Mouse (Mus musculus): ENCODE results near the gene Taf1b.

Taf1b gene

DNA sequence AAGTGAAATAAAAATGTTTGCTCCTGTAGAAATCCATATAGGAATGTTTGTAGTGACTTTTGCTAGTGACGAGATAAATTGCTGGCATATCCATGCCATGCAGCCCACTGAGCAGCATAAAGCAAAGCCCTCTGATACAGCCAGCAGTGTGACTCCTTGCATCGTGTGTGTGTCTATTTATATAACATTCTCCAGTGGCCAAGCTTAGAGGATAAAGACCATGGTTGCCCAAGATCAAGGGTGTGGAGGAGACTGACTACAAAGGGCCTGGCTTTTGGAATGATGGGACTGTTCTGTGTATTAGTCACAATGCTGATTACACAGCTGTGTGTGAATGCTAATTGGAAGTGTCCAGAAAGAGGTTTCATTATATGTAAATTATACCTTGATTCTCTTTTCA lies 54.4 kb downstream of the Taf1b start:
- no peak for DNase-seq (ENCODE audit: low read depth, low spot score)

DNA sequence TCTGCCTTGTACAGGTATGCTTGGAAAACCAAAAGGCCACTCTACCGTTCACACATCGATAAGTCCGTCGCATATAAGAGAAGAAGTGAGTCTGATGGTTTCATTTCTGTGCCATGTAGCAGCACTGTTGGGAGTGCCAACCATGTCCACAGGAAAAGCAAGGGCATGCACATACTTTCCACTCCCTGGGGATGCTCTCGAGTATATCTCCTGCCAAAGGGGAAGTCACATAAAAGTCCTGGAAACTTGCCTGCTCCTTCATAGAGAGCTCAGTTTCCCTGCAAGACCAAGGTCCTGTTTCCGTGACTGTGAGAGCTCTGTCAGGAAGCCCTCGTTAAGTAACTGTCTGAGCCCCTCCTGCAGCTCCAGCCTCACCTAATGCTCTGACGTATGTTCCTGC lies 57.8 kb downstream of the Taf1b start:
- no peak for DNase-seq (ENCODE audit: low read depth, low spot score)

DNA sequence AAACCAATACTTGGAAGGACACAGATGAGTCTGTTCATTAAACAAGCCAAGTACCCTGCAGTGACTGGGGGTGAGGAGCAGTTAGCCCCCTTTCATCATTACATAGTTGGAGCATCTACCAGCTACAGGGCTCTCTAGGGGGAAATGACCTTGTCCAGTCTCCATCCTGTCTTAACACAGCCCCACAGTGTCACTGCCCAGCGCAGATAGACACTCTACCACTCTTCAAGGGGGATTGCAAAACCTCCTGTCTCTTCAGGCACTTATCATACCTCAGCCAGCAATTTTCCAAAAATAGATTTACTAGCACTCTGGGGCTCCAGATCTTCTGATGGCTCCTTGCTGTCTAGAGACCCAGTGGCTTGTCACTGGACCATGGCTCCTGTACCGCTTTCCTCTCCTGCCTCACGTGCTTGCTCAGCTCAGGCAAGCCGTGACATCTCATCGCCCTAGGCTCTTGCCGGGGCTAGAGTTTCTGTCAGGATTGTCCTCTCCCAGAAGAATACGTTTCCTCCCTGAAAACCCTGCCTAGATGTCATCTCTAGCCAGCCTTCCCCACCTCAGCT lies 65.3 kb downstream of the Taf1b start:
- no peak for DNase-seq (ENCODE audit: low read depth, low spot score)

DNA sequence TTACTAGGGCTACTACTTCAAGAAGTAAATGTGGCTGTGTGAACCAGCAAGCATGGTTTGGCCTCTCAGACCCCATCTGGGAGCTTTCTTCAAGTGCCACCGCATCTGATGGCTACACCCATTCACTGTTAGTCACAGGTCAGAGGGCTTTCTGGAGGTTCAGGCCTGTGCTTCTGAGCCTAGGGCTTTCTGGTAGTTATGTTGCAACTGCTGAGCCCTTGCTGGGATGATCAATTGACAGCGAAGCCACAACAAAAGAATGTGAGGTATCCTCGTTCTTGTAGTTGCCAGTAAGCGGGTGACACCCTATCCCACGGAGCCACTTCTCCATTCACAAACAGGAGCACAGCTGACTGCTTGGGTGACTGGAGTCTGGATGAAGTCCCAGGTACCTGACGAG lies 67.2 kb downstream of the Taf1b start:
- no peak for DNase-seq (ENCODE audit: low read depth, low spot score)

DNA sequence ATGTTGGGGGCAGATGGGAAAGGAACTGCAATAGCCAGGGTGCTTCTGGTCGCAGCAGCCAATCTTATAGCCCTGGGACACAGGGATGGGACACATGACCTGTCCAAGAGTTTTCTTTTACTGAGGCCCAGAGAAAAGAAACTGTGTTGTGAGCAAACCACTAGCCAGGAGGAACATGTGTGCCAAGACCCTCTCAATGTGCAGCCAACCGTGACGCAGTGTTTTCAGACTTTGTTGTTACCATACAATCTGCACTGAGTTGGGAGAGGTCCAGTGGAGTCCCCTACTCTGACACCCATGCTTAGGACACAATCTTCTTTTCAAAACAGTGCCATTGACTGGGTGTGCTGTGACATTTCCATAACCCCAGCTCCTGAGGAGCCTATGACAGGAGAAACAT lies 69.4 kb downstream of the Taf1b start:
- no peak for DNase-seq (ENCODE audit: low read depth, low spot score)

DNA sequence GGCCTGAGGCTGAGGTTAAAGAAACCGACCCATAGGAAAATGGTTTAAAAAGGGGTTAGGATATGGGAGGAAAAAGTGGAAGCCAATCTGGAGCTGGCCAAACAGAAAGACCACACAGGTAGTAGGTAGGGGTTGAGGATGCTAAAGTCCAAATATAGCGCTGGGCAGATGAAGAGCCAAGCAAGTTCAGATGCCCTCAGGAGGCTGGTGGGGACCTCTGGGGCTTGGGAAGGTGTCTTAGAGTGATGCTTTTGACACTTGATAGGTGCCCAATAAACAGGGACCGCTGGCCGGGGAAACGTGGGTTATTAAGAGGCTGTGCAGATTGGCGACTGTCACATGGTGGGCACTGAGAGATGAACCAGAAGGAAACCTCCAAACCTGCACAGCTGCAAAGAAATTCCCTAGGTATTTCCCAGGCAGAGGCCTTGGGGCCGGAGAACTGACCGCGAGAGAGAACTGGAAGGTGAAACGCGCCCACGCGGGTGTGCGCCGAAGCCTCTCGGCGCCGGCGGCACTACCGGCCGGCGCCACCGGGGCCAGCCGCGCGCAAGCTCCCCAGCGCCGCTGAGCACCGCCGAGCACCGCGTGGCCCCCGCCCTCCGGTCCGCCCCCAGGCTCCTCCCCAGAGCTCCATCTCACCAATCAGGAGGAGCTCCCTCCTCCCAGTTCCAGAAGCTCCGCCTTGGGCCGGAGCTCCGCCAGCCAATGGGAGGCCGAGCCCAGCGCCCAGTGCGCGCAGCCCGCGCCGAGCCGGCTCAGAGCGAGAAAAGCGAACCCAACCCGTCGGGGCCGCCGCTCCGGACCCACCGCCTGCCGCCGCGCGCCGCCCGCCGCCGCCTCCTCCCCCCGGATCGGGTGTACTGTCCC lies 73.6 kb downstream of the Taf1b start, which contains the start of gene Grhl1:
Gene Grhl1 (plus strand): TSS at position 761 of the 870 bp plus-strand sequence.
- peak; percentile 87 for DNase-seq (ENCODE audit: low read depth, low spot score)

DNA sequence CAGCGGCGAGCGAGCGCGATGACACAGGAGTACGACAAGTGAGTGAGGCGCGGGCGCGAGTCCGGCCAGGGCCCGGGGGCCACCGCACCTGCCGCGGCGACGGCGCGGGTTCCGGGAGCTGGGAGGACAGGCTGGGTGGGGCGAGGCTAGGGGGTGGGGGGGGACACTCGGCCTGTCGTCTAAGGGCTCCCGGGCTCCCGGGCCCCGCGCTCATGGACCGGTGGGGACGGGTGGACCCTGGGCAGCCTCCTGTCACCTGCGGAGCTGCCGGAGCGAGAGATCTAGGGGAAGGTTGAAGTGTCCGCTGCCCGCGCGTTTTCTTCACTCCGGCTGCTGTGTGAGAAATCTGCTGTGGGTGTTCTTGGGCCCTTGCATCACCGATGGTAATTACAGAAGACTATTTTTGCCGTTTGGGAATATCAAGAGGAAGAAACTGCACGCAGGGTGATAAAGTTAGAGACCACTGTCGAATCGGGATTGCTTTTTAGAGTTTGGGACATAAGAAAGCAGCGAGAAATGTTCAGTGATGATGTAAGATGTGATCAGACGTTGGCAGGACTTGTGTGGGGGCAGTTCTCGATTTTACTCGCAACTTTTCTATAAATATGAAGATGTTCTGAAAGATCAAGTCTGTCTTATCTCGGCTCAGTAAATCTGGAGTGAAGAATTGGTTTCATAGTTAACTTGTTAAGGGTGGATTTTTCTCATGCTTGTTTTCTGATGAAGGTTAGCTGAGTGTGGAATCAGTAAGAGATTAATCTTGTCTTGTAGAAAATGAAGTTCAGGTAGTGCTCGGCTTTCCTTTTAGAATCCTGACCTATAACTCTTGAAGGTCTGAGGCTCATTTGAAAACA lies 74.5 kb downstream of the Taf1b start:
- peak; percentile 40 for DNase-seq (ENCODE audit: low read depth, low spot score)

DNA sequence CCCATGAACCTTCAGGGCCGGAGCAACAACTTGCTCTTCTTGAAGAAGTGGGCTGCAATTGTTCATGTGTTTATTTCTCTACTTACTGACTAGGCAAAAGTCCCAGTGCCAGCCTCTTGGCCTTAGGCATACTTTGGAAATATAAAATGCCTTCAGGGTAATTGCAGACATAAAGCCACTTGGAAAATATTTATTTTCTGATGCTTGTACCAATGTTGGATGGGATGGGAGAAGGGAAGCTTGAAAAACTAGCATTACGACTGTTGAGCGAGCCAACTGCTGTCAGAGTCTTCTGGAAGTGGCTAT lies 75.1 kb downstream of the Taf1b start:
- DNase-seq (ENCODE audit: low read depth, low spot score): no peak

DNA sequence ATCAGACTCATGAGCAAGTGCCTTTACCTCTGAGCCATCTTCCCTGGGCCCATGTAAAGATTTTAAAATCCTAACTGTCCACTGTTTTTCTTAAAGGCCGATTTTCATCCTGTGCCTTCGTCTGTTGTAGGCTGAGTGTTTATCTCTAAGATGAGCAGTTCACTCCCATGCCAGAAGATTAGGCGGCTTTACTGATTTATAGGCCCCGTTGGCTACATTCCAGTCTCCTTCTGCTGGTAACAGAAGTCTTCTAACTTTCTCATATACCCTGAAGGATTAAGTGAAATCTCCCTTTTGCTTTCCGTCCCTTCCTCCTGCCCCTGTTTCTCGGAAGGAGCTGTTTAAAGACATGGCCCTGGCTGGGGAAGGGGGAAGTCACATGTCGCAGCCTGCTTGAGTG lies 76.7 kb downstream of the Taf1b start:
- no peak for DNase-seq (ENCODE audit: low read depth, low spot score)

DNA sequence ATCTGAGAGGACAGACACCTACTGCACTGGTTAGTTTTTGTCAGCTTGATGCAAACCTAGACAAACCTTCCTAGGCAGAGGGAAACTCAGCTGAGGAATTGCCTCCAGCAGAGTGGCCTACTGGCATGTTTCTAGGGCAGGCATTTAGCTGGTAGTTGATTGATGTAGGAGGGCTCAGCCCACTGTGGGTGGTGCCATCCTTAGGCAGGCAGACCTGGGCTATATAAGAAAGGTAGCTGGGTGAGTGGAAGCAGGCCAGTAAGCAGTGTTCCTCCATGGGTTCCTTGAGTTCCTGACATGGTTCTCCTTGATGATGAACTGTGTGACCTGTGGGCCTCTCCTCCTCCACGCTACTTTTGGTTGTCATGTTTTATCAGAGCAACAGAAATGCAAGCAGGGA lies 82.3 kb downstream of the Taf1b start:
- DNase-seq (ENCODE audit: low read depth, low spot score): no peak

DNA sequence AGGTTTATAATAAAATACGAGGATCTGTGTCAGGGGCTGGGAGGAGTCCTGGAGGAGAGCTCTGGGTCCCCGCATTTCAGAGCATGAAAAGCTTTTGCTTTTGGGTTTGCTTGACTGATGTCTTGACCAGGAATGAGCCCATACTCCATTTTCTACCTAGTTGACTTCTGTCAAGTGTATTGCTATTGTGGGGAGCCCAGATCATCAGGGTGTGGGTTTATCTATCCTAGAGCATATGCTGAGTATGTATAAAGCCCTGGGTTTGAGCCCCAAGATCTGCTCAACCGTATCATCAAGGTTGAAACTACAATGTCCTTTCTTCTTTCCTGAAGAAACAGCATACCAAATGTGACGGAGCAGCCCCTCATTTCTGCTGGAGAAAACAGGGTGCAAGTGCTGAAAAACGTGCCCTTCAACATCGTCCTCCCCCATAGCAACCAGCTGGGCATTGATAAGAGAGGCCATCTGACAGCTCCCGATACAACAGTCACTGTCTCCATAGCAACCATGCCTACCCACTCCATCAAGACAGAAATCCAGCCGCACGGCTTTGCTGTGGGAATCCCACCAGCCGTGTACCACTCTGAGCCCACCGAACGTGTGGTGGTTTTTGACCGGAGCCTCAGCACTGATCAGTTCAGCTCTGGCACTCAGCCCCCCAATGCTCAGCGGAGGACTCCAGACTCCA lies 83.0 kb downstream of the Taf1b start:
- no peak for DNase-seq (ENCODE audit: low read depth, low spot score)

DNA sequence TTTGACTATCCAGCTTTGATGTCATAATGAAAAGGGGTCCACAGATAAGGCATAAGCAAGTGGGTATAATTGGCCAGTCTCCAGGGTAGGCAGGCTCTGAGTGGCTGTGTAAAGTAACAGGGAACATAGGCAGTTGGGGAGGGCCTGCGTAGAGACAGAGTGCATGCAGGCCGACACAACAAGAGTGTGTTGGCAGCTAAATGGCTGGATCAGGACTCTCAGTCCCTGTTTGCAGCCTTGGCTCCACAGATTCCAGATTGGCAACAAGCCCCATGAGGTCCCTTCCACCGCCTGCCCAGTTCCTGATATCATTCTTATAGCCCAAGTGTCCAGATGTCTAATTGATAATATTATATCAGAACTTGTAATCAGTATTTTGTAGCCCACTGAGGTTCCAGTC lies 85.5 kb downstream of the Taf1b start:
- no peak for DNase-seq (ENCODE audit: low read depth, low spot score)

DNA sequence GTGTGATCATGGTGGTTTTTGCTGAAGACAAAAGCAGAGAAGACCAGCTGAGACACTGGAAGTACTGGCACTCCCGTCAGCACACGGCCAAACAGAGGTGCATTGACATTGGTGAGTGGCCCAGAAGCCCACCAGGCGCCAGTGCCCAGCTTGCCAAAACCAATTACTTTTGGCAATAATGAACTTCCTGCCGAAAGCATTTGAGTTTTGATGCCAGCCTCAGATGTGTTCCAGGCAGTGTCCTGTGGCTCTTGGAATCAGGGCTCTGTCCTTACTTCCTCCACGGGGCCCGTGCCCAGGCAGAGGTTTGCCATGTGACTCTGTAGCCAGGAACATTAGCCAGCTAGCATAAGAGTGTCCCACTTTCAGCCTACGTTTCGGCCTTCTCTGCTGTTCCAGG lies 86.7 kb downstream of the Taf1b start:
- no peak for DNase-seq (ENCODE audit: low read depth, low spot score)

DNA sequence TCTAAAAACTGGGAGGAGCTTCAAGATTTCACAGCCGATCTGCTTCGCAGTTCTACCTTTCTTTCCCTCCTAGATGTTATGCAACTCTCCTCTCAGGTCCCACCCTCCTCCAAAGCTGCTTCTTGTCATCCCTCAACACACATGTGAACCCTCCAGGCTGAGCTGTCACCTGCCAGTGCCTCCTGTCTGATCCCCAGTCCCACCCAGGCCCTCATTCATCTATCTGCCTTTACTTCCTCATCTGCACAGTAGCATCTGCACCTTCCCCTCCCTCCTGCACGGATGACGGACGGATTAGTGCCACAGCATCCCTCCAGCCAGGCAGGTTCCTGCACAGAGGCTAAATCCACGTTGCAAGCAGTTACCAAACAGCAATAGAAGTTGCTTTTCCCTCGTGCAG lies 88.0 kb downstream of the Taf1b start:
- no peak for DNase-seq (ENCODE audit: low read depth, low spot score)

DNA sequence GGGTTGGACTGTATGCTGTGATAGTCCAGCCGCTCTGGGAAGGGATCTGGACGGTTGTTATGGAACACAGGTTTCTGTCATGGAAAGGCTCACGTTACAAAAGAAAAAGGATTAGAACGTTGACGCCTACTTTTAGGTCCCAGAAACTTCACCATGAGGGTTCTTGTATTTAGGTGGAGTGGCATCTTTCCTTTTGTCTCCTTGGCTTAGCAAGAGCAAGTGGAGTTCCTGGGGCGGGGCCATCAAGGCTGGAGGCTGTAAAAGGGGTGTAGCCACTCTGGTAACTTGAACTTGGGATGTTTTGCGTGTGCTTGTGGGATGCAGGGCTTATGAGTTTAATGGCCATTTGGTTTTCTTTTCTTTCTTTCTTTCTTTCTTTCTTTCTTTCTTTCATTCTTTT lies 92.2 kb downstream of the Taf1b start:
- DNase-seq (ENCODE audit: low read depth, low spot score): no peak

DNA sequence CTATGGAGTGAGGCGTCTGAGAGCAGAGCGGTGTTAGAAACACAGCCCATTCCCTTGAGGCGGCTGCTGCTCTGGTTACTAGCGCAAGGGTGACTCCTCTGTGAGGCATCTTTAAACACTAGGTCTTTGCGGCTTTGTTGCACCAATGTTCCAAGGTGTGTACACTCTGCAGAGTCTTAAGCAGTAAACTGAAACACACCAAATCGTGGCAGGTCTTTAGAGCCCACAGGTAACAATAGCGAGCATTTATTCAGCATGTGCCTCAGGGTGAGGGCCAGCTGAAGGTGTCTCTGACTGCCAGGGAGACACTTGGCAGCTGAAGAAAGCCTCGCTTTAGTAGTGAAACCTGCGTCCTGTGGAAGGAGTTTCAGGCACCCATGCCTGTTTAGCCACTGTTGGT lies 93.9 kb downstream of the Taf1b start:
- DNase-seq (ENCODE audit: low read depth, low spot score): no peak

DNA sequence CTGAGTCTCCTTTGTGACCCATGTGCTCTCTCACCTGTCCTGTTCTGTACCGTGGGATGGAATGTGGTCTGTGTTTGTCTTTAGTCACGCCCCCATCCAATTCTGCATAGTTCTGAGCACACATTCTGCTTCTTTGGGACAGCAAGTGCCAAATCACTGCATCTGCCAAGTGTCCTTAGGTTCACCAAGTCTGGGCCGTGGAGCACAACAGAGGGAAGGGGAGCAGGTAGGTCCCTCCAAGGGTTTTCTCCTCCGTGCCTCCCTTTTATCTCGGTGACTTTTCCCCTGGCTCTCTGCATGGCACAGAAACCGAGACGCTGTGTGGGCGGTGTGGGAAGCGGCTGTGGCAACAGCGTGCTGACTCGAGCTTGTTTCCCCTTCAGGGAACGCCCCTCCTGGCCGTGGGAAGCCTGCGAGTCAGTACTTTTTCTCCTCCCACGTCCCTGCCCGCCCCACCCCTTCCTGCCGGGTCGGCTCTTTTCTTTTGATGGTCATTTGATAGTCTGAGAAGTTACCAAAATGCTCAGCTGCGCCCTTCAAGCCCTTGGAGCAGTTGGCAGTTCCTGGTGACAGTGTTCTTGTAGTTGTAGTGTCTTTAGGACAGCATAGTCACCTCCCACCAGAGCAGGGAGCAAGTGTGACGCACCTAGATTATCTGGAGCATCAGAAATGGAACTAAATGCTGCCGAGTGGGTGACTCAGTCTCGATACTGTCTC lies 95.0 kb downstream of the Taf1b start:
- DNase-seq (ENCODE audit: low read depth, low spot score): no peak

DNA sequence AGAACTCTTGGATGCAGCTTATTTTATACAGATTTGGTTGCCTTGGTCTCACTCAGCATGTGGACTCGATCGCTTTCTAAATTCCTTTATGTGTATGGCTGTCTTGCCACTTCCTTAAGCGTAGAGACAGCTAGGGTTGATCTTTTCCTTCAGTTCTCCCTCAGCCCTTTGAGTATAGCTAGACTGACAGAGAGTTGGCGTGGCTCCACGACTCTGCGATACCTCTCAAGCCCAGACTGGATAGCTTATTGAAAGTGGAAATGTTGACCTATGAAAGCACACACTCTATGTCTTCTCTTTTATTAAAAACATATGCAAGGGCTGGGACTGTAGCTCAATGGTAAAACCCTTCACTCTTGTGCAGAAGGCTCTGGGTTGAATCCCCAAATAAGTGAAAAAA lies 99.2 kb downstream of the Taf1b start:
- DNase-seq (ENCODE audit: low read depth, low spot score): no peak

DNA sequence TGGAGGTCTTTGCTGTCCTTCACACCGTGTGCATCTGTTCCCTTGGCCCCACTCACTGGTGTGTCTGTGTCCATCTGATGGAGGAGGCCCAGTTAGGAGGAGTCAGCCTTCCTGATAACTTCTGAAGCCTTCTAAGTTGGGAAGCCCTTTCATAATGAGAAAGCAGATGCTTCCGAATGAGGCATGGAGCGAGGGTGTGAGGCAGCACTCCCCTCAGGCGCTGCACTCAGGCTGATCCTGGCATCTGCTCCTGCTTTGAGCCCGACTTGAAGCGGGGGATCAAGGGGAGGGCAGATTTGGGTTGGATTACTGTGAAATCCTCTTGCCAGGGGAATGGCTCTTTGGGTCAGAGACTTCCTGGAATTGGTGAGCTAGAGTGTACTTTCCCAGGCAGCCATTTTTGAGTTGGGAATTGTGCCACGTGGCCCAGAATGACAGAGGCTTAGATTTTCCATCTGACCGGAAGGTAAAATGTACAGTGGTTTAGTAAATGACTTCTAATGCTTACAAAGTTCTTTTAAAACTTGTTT lies 101.3 kb downstream of the Taf1b start:
- DNase-seq (ENCODE audit: low read depth, low spot score): no peak

DNA sequence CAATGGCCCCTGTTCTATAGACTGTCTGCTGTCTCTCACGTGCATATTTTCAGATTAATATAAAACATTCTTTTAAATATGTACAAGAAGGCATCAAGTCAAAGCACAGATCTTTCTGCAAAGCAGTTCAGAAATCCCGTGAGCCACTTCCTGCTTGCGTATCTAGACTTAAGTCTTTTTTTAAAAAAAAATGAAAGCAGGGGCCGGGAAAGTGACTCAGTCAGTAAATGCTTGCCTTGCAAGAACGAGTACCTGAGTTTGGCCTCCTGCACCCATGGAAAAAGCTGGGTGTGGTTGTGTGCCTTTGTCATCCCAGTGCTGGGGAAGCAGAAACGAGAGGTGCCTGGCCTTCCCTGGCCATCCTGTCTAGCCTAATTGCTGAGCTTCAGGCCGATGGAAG lies 101.9 kb downstream of the Taf1b start:
- DNase-seq (ENCODE audit: low read depth, low spot score): no peak

DNA sequence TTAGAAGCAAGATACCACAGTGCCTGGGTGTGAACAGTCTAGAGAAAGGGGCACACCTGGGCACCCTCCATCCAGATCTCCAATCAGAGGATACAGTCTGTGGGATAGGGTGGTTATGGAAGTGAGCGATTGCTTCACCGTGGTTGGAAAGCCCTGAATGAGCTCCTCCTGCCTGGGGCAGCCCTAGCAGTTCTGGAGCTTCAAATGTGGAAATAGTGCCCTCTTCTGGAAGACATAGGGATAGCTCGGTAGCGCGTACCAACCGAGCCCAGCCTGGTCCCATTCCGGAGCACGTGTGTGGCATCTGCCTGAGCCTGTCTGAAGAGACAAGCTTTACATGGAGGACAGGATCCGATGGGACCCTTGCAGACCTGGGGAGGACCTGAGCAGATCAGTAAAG lies 102.6 kb downstream of the Taf1b start:
- DNase-seq (ENCODE audit: low read depth, low spot score): no peak

All from telencephalon, adult 2 months (tissue).